Mouse (Mus musculus) leukemia stem cell, adult 10-12 weeks (primary cell): ENCODE results near the gene Gm6020. TPM values are rescaled to one million over a fixed set of nuclear protein-coding genes. Genes with fewer than 3 reads are reported as not detected.

Experiments used
- polyA plus RNA-seq: library from polyadenylated mRNA; stranded (reverse); fragments of >175 nt; gene quantifications from 2 replicates; pipeline ENCODE4 v1.2.3, GENCODE M21; 2012; ENCODE audit warnings: low replicate concordance

Gm6020 gene
- not detected in 2 replicates for polyA plus RNA-seq

GRCm38 (mm10) chr19:61183590-61183989 lies at the start of gene Gm6020:
Gene Gm6020, plus strand, starts transcription at chr19:61183890.

GRCm38 (mm10) chr19:61140342-61141206 lies 43.1 kb upstream of the Gm6020 start, which contains the start of gene Zfp950:
Gene Zfp950, minus strand, starts transcription at chr19:61140840.

GRCm38 (mm10) chr19:61175756-61176324 lies 7.8 kb upstream of the Gm6020 start, which contains the start of gene Gm7102:
Gene Gm7102, minus strand, starts transcription at chr19:61176309.

GRCm38 (mm10) chr19:61227941-61228701 lies 44.4 kb downstream of the Gm6020 start, which contains the start of gene Csf2ra:
Gene Csf2ra, minus strand, starts transcription at chr19:61228429.

Other genes with a start within 250 kb of the Gm6020 start
- 0.23 and 1.4 TPM in 2 replicates for gene Zfp950, start 43.0 kb upstream of the Gm6020 start, polyA plus RNA-seq
- 0.11 TPM in 1 of 2 replicates, not detected in the other for gene Gm7102, start 7.6 kb upstream of the Gm6020 start, polyA plus RNA-seq
- 27.4 and 95.9 TPM in 2 replicates for gene Csf2ra, start 44.5 kb downstream of the Gm6020 start, polyA plus RNA-seq
- gene Gm21060, start 113.2 kb downstream of the Gm6020 start, polyA plus RNA-seq, result not detected in 2 replicates